Mouse (Mus musculus) testis, adult 2 months (tissue): ENCODE results near the gene Tstd2.

ENCODE experiments used
- CTCF ChIP-seq: fragments of 200-500 bp; IDR thresholded peaks from 2 replicates; pipeline ENCODE4 v1.5.1; 2012; ENCODE audit warnings: low read depth, mild to moderate bottlenecking, inconsistent platforms, low read length, moderate library complexity; ENCODE audit not compliant: control insufficient read depth, insufficient read depth, insufficient replicate concordance
- POLR2A ChIP-seq: fragments of 200-500 bp; IDR thresholded peaks from 2 replicates; pipeline ENCODE4 v1.6.1; 2012; ENCODE audit warnings: low read depth, mild to moderate bottlenecking, inconsistent platforms, low read length, moderate library complexity; ENCODE audit not compliant: control insufficient read depth

DNA sequence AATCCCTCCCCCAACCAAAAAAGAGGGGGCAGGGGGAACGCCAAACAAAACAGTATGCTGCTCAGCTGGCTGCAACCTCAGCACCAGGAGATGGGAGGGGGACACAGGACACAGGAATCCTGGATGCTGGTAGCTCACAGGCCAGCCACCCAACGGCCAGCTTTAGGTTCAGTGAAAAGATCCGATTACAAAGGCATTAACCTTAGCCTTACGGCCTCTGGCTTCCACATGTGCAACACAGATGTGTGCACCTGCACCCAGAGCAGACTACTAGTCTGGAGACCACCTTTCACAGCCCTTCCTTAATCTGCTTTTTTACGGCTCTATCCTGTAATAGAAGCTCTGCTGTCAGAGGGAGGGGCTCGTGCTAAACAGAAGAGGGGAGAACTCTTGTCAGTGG, 42.7 kb upstream of the Tstd2 start:
- TF ChIP-seq CTCF, result no peak
- no peak for TF ChIP-seq POLR2A
